Mouse (Mus musculus) mammary gland, adult 2 months (tissue): Measurements from ENCODE around the gene Prps1. TPM values are rescaled to one million over a fixed set of nuclear protein-coding genes. Genes with fewer than 3 reads are reported as not detected.

ENCODE experiments used
- polyA plus RNA-seq: library from polyadenylated mRNA; depleted of rRNA; stranded (reverse); fragments of >200 nt; gene quantifications from 2 replicates; pipeline ENCODE4 v1.2.3, GENCODE M21; 2012; ENCODE audit warnings: low replicate concordance; rRNA removed

Gene Prps1
- 10.2 and 30.5 TPM in 2 replicates for polyA plus RNA-seq

GRCm38 (mm10) chrX:140456279-140456731 lies at the start of gene Prps1:
Gene Prps1, plus strand, starts transcription at chrX:140456613.

Other genes with a start within 250 kb of the Prps1 start
- gene Frmpd3, start 114.3 kb upstream of the Prps1 start, polyA plus RNA-seq: 0.07 and 0.12 TPM in 2 replicates
- gene Tsc22d3, start 144.0 kb downstream of the Prps1 start, polyA plus RNA-seq: 66.6 and 77.7 TPM in 2 replicates
- 6.9 and 12.5 TPM in 2 replicates for gene Mid2, start 208.0 kb downstream of the Prps1 start, polyA plus RNA-seq